Mouse (Mus musculus) liver, embryonic 11.5 days (tissue): ENCODE data around the gene Zfp784. TPM values are rescaled to one million over a fixed set of nuclear protein-coding genes. Genes with fewer than 3 reads are reported as not detected.

Experiments used
- ATAC-seq: fragments of 200-750 bp; cut with Nextera tagmentation; replicated peaks from 2 replicates; pipeline ENCODE4 v1.8.0; 2017; ENCODE audit warnings: moderate number of reproducible peaks, mild to moderate bottlenecking, moderate TSS enrichment, moderate library complexity; ENCODE audit not compliant: low FRiP score
- DNase-seq: peaks from one replicate; pipeline ENCODE4 v3.0.0-alpha.2; 2017; ENCODE audit warnings: low spot score
- H3K27ac ChIP-seq: fragments of 300-500 bp; sonication (generic); 2 replicates; pipeline ENCODE4 v1.5.1; 2014; ENCODE audit warnings: mild to moderate bottlenecking, low read depth, low read length, control low read depth
- H3K27me3 ChIP-seq: fragments of 300-500 bp; sonication (generic); replicated peaks from 2 replicates; pipeline ENCODE4 v1.6.1; 2014; ENCODE audit warnings: low read length, mixed read lengths; ENCODE audit not compliant: control insufficient read depth, insufficient read depth
- H3K36me3 ChIP-seq: fragments of 300-500 bp; sonication (generic); 2 replicates; pipeline ENCODE4 v1.6.1; 2014; ENCODE audit warnings: mild to moderate bottlenecking, low read length, moderate library complexity, mixed read lengths; ENCODE audit not compliant: control insufficient read depth, insufficient read depth
- H3K4me1 ChIP-seq: fragments of 300-500 bp; sonication (generic); replicated peaks from 2 replicates; pipeline ENCODE4 v1.6.1; 2014; ENCODE audit warnings: low read length, mixed read lengths; ENCODE audit not compliant: control insufficient read depth, insufficient read depth
- H3K4me2 ChIP-seq: fragments of 300-500 bp; sonication (generic); 2 replicates; pipeline ENCODE4 v1.6.1; 2014; ENCODE audit warnings: mild to moderate bottlenecking, control low read depth, moderate library complexity
- H3K4me3 ChIP-seq: fragments of 300-500 bp; sonication (generic); 2 replicates; pipeline ENCODE4 v1.5.1; 2014; ENCODE audit warnings: low read depth, low read length, control low read depth
- H3K9ac ChIP-seq: fragments of 300-500 bp; sonication (generic); 2 replicates; pipeline ENCODE4 v1.6.1; 2014; ENCODE audit warnings: low read depth, low read length, control low read depth
- H3K9me3 ChIP-seq: fragments of 300-500 bp; sonication (generic); 2 replicates; pipeline ENCODE4 v1.6.1; 2016; ENCODE audit warnings: low read length, inconsistent platforms, mixed read lengths; ENCODE audit not compliant: control insufficient read depth
- WGBS: fragments of 180-500 bp; shearing (Covaris S2); extraction: QIAGEN DNeasy Blood & Tissue Kit; methylation state at CpG from one replicate; pipeline ENCODE4 v1.1.7; 2014; 5-methylcytosine and 5-hydroxymethylcytosine counted together
- polyA plus RNA-seq: library from polyadenylated mRNA; unstranded; fragments of >200 nt; fragmentation: Nextera tagmentation; extraction: Ambion mirVana; gene quantifications from 2 replicates; pipeline ENCODE4 v1.2.1, GENCODE M21; 2014

The Zfp784 gene
- polyA plus RNA-seq, 1 experiment from 2014 or later, result 2.4 TPM

DNA sequence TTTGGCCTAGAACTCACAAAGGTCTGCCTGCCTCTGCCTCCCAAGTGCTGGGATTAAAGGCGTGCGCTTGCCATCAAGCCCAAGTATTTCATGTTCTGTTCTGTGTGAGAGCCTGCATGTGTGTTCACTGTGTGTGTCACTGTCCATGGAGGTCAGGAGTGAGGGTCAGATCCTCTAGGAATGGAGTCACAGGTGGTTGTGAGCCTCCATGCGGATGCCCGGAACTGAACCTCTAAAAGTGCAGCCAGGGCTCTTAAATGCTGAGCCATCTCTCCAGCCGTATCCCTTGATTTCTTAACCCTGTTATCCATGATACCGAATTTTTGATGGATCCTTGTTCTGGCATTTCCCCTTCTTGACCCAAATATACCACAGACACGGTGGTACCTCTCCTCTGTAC is 1.2 kb downstream of the Zfp784 start:
- Histone ChIP-seq H3K36me3 (peaks cover 28% of the 10 kb centered on the region), H3K4me2 (no peak overlapping the region), H3K27me3 (no peaks in the 10 kb centered on the region), H3K4me3 (no peak overlapping the region), H3K4me1 (peaks cover 6% of the 10 kb centered on the region), H3K27ac (no peak overlapping the region), H3K9me3 (no peaks in the 10 kb centered on the region; the same call in 1 of the 2 replicates), H3K9ac (no peak overlapping the region)
- no peak for DNase-seq
- no peak for ATAC-seq
- WGBS, result 90% methylated on average over 7 of the region's 7 CpGs

DNA sequence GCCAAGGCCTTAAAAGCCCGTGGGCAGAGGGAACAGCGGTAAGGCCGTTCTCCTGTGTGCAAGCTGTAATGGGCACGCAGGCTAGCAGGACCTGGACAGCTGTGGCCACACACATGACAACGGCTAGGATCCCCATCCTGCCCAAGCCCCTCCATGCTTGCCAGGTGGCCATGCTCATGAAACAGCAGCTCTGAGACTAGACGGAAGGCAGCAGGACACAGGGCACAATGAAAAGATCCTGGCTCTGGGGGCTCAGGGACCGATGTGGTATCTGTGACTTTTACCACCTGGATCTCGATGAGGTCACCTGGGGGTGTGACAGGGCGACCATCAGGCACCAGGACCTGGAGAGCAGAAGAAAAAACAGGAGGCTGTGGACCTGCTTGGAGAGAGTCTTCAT is 2.1 kb downstream of the Zfp784 start:
- no peak overlapping the region for H3K4me2 ChIP-seq
- H3K27ac ChIP-seq, result no peak overlapping the region
- peaks cover 9% of the 10 kb centered on the region for H3K9me3 ChIP-seq
- no peak overlapping the region for H3K4me3 ChIP-seq
- H3K4me1 ChIP-seq, result peaks cover 6% of the 10 kb centered on the region
- WGBS, result 92% methylated on average over 9 of the region's 9 CpGs
- no peaks in the 10 kb centered on the region for H3K27me3 ChIP-seq
- H3K36me3 ChIP-seq, result peaks cover 37% of the 10 kb centered on the region
- H3K9ac ChIP-seq, result no peak overlapping the region
- no peak for DNase-seq
- no peak for ATAC-seq

DNA sequence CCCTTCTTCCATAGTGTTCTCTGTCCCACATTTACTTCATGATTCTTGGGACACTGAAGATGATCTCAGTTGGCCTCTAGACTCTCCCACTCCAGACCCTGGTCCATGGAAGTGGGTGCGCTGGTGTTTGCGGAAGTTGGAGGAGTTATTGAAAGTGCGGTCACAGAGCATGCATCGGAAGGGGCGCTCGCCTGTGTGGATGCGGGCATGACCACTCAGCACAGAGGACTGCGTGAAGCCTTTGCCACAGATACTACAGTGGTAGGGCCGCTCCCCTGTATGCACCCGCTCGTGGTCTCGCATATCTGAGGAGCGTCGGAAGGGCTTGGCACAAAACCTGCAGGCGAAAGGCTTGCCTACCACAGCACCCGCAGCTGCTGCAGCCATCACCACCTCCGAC is 2.6 kb downstream of the Zfp784 start:
- Histone ChIP-seq H3K27ac (no peak overlapping the region), H3K9ac (no peak overlapping the region), H3K27me3 (no peaks in the 10 kb centered on the region), H3K4me1 (peaks cover 6% of the 10 kb centered on the region), H3K4me2 (no peak overlapping the region), H3K9me3 (peaks cover 14% of the 10 kb centered on the region), H3K36me3 (peaks cover 42% of the 10 kb centered on the region), H3K4me3 (no peak overlapping the region)
- no peak for DNase-seq
- no peak for ATAC-seq
- 95% methylated on average over 17 of the region's 17 CpGs for WGBS

DNA sequence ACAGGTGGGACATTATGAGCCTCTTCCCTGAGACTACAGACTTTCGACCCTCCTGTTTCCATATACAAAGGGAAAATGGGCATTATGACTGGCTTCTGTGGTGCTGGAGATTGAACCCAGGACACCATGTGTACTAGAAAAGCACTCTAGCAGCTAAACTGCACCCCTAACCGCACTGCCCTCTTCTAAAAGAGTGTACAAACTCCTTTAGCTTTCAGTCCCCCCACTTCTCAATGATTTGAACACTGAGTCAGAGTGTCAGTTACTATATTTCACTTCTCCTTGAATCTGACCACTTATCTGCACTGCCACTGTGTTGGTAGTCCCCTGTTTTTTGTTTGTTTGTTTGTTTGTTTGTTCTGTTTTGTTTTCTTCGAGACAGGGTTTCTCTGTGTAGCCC is 4.4 kb downstream of the Zfp784 start, which contains the start of gene 4632433K11Rik:
TSS of gene 4632433K11Rik (plus strand) at position 301 of the 400 bp plus-strand sequence.
- Histone ChIP-seq H3K36me3 (peaks cover 60% of the 10 kb centered on the region), H3K9me3 (peaks cover 31% of the 10 kb centered on the region), H3K27ac (no peak within 1 kb of the TSS), H3K4me2 (no peak within 1 kb of the TSS), H3K27me3 (no peaks in the 10 kb centered on the region), H3K4me1 (peaks cover 6% of the 10 kb centered on the region), H3K4me3 (no peak within 1 kb of the TSS), H3K9ac (no peak within 1 kb of the TSS)
- WGBS, result 83% methylated on average over 3 of the region's 3 CpGs
- DNase-seq (no peak), ATAC-seq (no peak)

DNA sequence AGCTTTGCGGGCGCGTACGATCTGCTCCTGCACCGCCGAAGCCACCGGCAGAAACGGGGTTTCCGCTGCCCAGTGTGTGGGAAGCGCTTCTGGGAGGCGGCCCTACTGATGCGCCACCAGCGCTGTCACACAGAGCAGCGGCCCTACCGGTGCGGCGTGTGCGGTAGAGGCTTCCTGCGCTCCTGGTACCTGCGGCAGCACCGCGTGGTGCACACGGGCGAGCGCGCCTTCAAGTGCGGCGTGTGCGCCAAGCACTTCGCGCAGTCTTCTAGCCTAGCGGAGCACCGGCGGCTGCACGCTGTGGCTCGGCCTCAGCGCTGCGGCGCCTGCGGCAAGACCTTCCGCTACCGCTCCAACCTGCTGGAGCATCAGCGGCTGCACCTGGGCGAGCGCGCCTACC is 6.8 kb downstream of the Zfp784 start:
- Histone ChIP-seq H3K9ac (no peak overlapping the region), H3K4me1 (no peaks in the 10 kb centered on the region), H3K9me3 (peaks cover 32% of the 10 kb centered on the region), H3K27ac (no peak overlapping the region), H3K27me3 (no peaks in the 10 kb centered on the region), H3K4me3 (no peak overlapping the region), H3K4me2 (no peak overlapping the region), H3K36me3 (peaks cover 72% of the 10 kb centered on the region)
- DNase-seq (no peak), ATAC-seq (no peak)
- 84% methylated on average over 46 of the region's 46 CpGs for WGBS

DNA sequence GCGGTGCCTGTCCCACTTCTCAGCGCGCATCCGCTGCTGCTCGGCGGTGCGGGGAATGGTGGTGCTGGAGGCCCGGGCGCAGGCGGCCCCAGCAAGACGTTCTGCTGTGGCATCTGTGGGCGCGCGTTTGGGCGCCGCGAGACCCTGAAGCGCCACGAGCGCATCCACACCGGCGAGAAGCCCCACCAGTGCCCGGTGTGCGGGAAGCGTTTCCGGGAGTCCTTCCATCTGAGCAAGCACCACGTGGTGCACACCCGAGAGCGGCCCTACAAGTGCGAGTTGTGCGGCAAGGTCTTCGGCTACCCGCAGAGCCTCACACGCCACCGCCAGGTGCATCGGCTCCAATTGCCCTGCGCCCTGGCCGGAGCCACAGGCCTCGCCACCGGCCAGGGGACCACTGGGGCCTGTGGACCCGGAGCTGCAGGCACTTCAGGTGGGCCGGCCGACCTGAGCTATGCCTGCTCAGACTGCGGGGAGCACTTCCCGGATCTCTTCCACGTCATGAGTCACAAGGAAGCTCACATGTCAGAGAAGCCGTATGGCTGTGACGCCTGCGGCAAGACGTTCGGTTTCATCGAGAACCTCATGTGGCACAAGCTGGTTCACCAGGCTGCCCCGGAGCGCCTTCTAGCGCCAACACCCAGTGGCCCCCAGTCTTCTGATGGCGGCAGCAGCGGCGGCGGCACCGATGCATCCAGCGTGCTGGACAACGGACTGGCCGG is 7.5 kb downstream of the Zfp784 start:
- H3K4me2 ChIP-seq, result no peak overlapping the region
- H3K27ac ChIP-seq, result no peak overlapping the region
- ATAC-seq (no peak), DNase-seq (no peak)
- H3K9me3 ChIP-seq, result peaks cover 32% of the 10 kb centered on the region
- H3K9ac ChIP-seq, result no peak overlapping the region
- WGBS, result 86% methylated on average over 63 of the region's 63 CpGs
- 0 out of 2 replicates have a peak overlapping the region, but pooled peaks have one; percentile 14 for H3K4me3 ChIP-seq
- H3K4me1 ChIP-seq, result no peaks in the 10 kb centered on the region
- no peaks in the 10 kb centered on the region for H3K27me3 ChIP-seq
- peaks cover 73% of the 10 kb centered on the region for H3K36me3 ChIP-seq

DNA sequence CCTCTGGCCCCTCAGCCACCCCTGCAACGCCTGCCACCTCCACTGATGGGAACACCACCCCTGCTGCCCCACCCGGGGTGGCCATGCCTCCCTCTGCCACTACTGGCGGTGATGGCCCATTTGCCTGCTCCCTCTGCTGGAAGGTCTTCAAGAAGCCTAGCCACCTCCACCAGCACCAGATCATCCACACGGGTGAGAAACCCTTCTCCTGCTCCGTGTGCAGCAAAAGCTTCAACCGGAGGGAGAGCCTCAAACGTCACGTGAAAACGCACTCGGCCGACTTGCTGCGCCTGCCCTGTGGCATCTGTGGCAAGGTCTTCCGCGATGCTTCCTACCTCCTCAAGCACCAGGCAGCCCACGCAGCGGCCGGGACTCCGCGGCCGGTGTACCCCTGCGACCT is 8.3 kb downstream of the Zfp784 start:
- no peak overlapping the region for H3K27ac ChIP-seq
- 93% methylated on average over 21 of the region's 21 CpGs for WGBS
- no peaks in the 10 kb centered on the region for H3K27me3 ChIP-seq
- H3K9me3 ChIP-seq, result peaks cover 32% of the 10 kb centered on the region
- H3K4me2 ChIP-seq, result no peak overlapping the region
- no peak overlapping the region for H3K4me3 ChIP-seq
- no peaks in the 10 kb centered on the region for H3K4me1 ChIP-seq
- peaks cover 69% of the 10 kb centered on the region for H3K36me3 ChIP-seq
- no peak overlapping the region for H3K9ac ChIP-seq
- ATAC-seq (no peak), DNase-seq (no peak)

DNA sequence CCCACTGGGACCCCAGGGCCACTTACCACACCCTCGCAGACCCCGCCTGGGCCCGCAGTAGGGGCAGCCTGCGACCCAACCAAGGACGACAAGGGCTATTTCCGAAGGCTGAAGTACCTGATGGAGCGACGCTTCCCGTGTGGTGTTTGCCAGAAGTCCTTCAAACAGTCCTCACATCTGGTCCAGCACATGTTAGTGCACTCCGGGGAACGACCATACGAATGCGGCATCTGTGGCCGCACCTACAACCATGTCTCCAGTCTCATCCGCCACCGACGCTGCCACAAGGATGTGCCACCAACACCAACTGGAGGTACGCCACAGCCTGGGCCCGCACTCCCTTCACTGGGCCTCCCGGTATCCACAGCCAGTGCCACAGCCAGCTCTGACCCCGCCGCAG is 8.7 kb downstream of the Zfp784 start:
- Histone ChIP-seq H3K4me2 (no peak overlapping the region), H3K27ac (no peak overlapping the region), H3K27me3 (no peaks in the 10 kb centered on the region), H3K36me3 (peaks cover 70% of the 10 kb centered on the region), H3K9ac (no peak overlapping the region), H3K4me3 (no peak overlapping the region), H3K4me1 (no peaks in the 10 kb centered on the region), H3K9me3 (peaks cover 32% of the 10 kb centered on the region)
- 94% methylated on average over 22 of the region's 22 CpGs for WGBS
- DNase-seq, result no peak
- 0 out of 2 replicates have a peak, but pooled peaks have one; percentile 40 for ATAC-seq

DNA sequence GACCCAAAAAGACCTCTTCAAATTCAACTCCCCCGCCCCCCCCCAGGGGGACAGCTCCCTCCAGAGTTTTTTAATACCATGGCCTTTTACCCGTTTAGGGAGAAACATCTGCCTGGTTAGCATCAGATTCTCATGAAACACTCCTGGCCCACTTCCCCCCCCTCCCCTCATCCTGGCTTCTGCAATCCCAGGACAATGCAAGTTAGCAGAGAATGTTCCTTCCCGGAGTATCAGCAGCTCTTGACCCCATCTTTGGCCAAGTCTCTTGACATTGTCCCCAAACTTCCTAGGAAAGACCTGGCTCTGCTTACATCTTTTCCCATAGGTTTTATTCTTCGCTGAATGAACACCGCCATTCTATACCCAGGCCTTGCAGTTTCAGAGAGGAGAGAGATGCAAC is 17.0 kb downstream of the Zfp784 start:
- H3K27ac ChIP-seq, result peak overlapping the region; percentile 98
- peaks cover 24% of the 10 kb centered on the region; the same call in 1 of the 2 replicates for H3K36me3 ChIP-seq
- H3K9me3 ChIP-seq, result no peaks in the 10 kb centered on the region
- H3K9ac ChIP-seq, result peak overlapping the region; percentile 93
- H3K4me1 ChIP-seq, result peaks cover 16% of the 10 kb centered on the region
- peak overlapping the region; percentile 87 for H3K4me3 ChIP-seq
- H3K4me2 ChIP-seq, result peak overlapping the region; percentile 78
- no peaks in the 10 kb centered on the region for H3K27me3 ChIP-seq
- WGBS, result 50% methylated on average over 5 of the region's 5 CpGs
- ATAC-seq, result no peak
- DNase-seq, result no peak
